Mouse (Mus musculus) heart, postnatal 36 days (tissue): ENCODE measurements around the gene Cfap77. TPM values are rescaled to one million over a fixed set of nuclear protein-coding genes. Genes with fewer than 3 reads are reported as not detected.
A peak's percentile ranks its signal among the peaks of the same experiment; 100 is the strongest.

ENCODE experiments used
- DNase-seq, 2 experiments: peaks; one replicate each; pipeline ENCODE4 v3.0.0; 2021 to 2022
- intact Hi-C: fragments of 180-260 bp; cut with DNase I; formaldehyde crosslinking; loops from one replicate; pipeline ENCODE4 v1.15.1; 2025
- total RNA-seq, 2 experiments: library from RNA; stranded (reverse); gene quantifications; 2 replicates each; pipeline ENCODE4 v1.2.3; 2021

Gene Cfap77
- total RNA-seq, 2 experiments from 2014 or later = not detected

GRCm38 (mm10) chr2:29053802-29054544 lies 893 bp downstream of the Cfap77 start:
- peak; percentile 62 to 70 for DNase-seq

GRCm38 (mm10) chr2:29052943-29053454 lies 1.9 kb downstream of the Cfap77 start:
- peak; percentile 63 to 66 for DNase-seq

More at GRCm38 (mm10) chr2:29053802-29054544, 893 bp downstream of the Cfap77 start:
- intact Hi-C loops = loop anchor here (1.0 kb wide), 3 partner anchors 78 to 298 kb away; no protein-coding TSS in a partner anchor

GRCm38 (mm10) chr2:29051932-29052331 lies 2.9 kb downstream of the Cfap77 start:
- no peak for DNase-seq

More at GRCm38 (mm10) chr2:29052943-29053454, 1.9 kb downstream of the Cfap77 start:
- intact Hi-C loops = loop anchor here (1.0 kb wide), 3 partner anchors 77 to 297 kb away; no protein-coding TSS in a partner anchor

GRCm38 (mm10) chr2:29046151-29046550 lies 8.7 kb downstream of the Cfap77 start:
- intact Hi-C loops = no loop called here
- DNase-seq = no peak

More at GRCm38 (mm10) chr2:29051932-29052331, 2.9 kb downstream of the Cfap77 start:
- intact Hi-C loops = no loop called here

- DNase-seq = no peak
- intact Hi-C loops = no loop called here
Observed at GRCm38 (mm10) chr2:29042124-29042523, 12.7 kb downstream of the Cfap77 start.

GRCm38 (mm10) chr2:29041477-29041768 lies 13.4 kb downstream of the Cfap77 start:
- intact Hi-C loops = no loop called here
- no peak for DNase-seq

- DNase-seq = no peak
- intact Hi-C loops = no loop called here
Observed at GRCm38 (mm10) chr2:29040594-29041476, 14.0 kb downstream of the Cfap77 start.

GRCm38 (mm10) chr2:29039741-29040140 lies 15.1 kb downstream of the Cfap77 start:
- intact Hi-C loops = no loop called here
- DNase-seq = no peak

GRCm38 (mm10) chr2:29035698-29036097 lies 19.2 kb downstream of the Cfap77 start:
- intact Hi-C loops = no loop called here
- DNase-seq = no peak

GRCm38 (mm10) chr2:29034542-29035475 lies 20.1 kb downstream of the Cfap77 start:
- intact Hi-C loops = no loop called here

GRCm38 (mm10) chr2:29031951-29032350 lies 22.9 kb downstream of the Cfap77 start:
- intact Hi-C loops = no loop called here
- no peak for DNase-seq

More at GRCm38 (mm10) chr2:29034542-29035475, 20.1 kb downstream of the Cfap77 start:
- DNase-seq = no peak

GRCm38 (mm10) chr2:29030048-29030734 lies 24.7 kb downstream of the Cfap77 start:
- intact Hi-C loops = no loop called here
- DNase-seq = peak; percentile 12 to 21

- no peak for DNase-seq
- intact Hi-C loops = no loop called here
Observed at GRCm38 (mm10) chr2:29025284-29025683, 29.6 kb downstream of the Cfap77 start.

GRCm38 (mm10) chr2:29023001-29023400 lies 31.9 kb downstream of the Cfap77 start:
- DNase-seq = no peak
- intact Hi-C loops = no loop called here

GRCm38 (mm10) chr2:29021025-29021424 lies 33.8 kb downstream of the Cfap77 start:
- DNase-seq = no peak
- intact Hi-C loops = no loop called here

GRCm38 (mm10) chr2:29018680-29019079 lies 36.2 kb downstream of the Cfap77 start:
- no peak for DNase-seq
- intact Hi-C loops = no loop called here

GRCm38 (mm10) chr2:29016599-29017587 lies 38.0 kb downstream of the Cfap77 start:
- intact Hi-C loops = no loop called here
- DNase-seq = no peak

GRCm38 (mm10) chr2:29012523-29012922 lies 42.3 kb downstream of the Cfap77 start:
- intact Hi-C loops = no loop called here
- no peak for DNase-seq
